Mouse (Mus musculus) stomach, embryonic 15.5 days (tissue): ENCODE measurements around the gene Zfp689. TPM values are rescaled to one million over a fixed set of nuclear protein-coding genes. Genes with fewer than 3 reads are reported as not detected.
"Not testable (repeated sequence)": the region's sequence is repeated elsewhere in the genome, so short reads cannot be mapped to it uniquely, and the experiment has no call there.

ENCODE experiments used
- ATAC-seq: fragments of 200-750 bp; cut with Nextera tagmentation; 2 replicates; pipeline ENCODE4 v1.8.0; 2017; ENCODE audit warnings: low read depth, moderate number of reproducible peaks, moderate TSS enrichment; ENCODE audit not compliant: insufficient read depth, low FRiP score
- H3K27ac ChIP-seq: fragments of 300-500 bp; sonication (generic); 2 replicates; pipeline ENCODE4 v1.5.1; 2015; ENCODE audit warnings: mild to moderate bottlenecking, inconsistent platforms
- H3K27me3 ChIP-seq: fragments of 300-500 bp; sonication (generic); replicated peaks from 2 replicates; pipeline ENCODE4 v1.6.1; 2015; ENCODE audit warnings: inconsistent platforms
- H3K36me3 ChIP-seq: fragments of 300-500 bp; sonication (generic); 2 replicates; pipeline ENCODE4 v1.6.1; 2015; ENCODE audit warnings: inconsistent platforms
- H3K4me1 ChIP-seq: fragments of 300-500 bp; sonication (generic); 2 replicates; pipeline ENCODE4 v1.6.1; 2015; ENCODE audit warnings: inconsistent platforms
- H3K4me2 ChIP-seq: fragments of 300-500 bp; sonication (generic); 2 replicates; pipeline ENCODE4 v1.6.1; 2015; ENCODE audit warnings: mild to moderate bottlenecking, inconsistent platforms
- H3K4me3 ChIP-seq: fragments of 300-500 bp; sonication (generic); replicated peaks from 2 replicates; pipeline ENCODE4 v1.5.1; 2015; ENCODE audit warnings: inconsistent platforms
- H3K9ac ChIP-seq: fragments of 300-500 bp; sonication (generic); 2 replicates; pipeline ENCODE4 v1.6.1; 2015; ENCODE audit warnings: inconsistent platforms
- H3K9me3 ChIP-seq: fragments of 300-500 bp; sonication (generic); 2 replicates; pipeline ENCODE4 v1.6.1; 2016; ENCODE audit warnings: inconsistent platforms
- WGBS: fragments of 180-500 bp; shearing (Covaris S2); methylation state at CpG from one replicate; pipeline ENCODE4 v1.1.7; 2015; 5-methylcytosine and 5-hydroxymethylcytosine counted together
- polyA plus RNA-seq: library from polyadenylated mRNA; unstranded; fragments of >200 nt; fragmentation: Nextera tagmentation; extraction: Ambion mirVana; gene quantifications from 2 replicates; pipeline ENCODE4 v1.2.1, GENCODE M21; 2015

Zfp689 gene
- polyA plus RNA-seq, 1 experiment from 2014 or later = 5.7 TPM

GRCm38 (mm10) chr7:127466606-127467005 lies 17.6 kb upstream of the Zfp689 start:
- H3K9me3 ChIP-seq = no peaks in the 10 kb centered on the region
- H3K27me3 ChIP-seq = no peaks in the 10 kb centered on the region
- H3K9ac ChIP-seq = no peak overlapping the region
- no peak overlapping the region for H3K27ac ChIP-seq
- H3K36me3 ChIP-seq = peaks cover 12% of the 10 kb centered on the region
- no peak for ATAC-seq
- 92% methylated on average over 4 of the region's 4 CpGs for WGBS
- H3K4me3 ChIP-seq = no peak overlapping the region
- 0 out of 2 replicates have a peak, but pooled peaks cover 4% of the 10 kb centered on the region for H3K4me1 ChIP-seq
- no peak overlapping the region for H3K4me2 ChIP-seq

GRCm38 (mm10) chr7:127465670-127466069 lies 16.7 kb upstream of the Zfp689 start:
- not testable (repeated sequence) for H3K4me3 ChIP-seq, H3K9ac ChIP-seq, H3K27me3 ChIP-seq, H3K27ac ChIP-seq, ATAC-seq, H3K9me3 ChIP-seq, H3K4me2 ChIP-seq, H3K4me1 ChIP-seq
- WGBS = 92% methylated on average over 2 of the region's 2 CpGs
- peaks cover 17% of the 10 kb centered on the region for H3K36me3 ChIP-seq

- Histone ChIP-seq H3K27me3 (no peaks in the 10 kb centered on the region), H3K4me1 (0 out of 2 replicates have a peak, but pooled peaks cover 4% of the 10 kb centered on the region), H3K36me3 (peaks cover 18% of the 10 kb centered on the region), H3K9ac (no peak overlapping the region), H3K4me2 (no peak overlapping the region), H3K9me3 (no peaks in the 10 kb centered on the region), H3K4me3 (no peak overlapping the region), H3K27ac (no peak overlapping the region)
- 95% methylated on average over 3 of the region's 3 CpGs for WGBS
- no peak for ATAC-seq
These were observed 16.2 kb upstream of the Zfp689 start for GRCm38 (mm10) chr7:127465191-127465590.

- 97% methylated on average over 8 of the region's 8 CpGs for WGBS
- H3K27ac ChIP-seq, H3K9me3 ChIP-seq, ATAC-seq, H3K9ac ChIP-seq, H3K4me1 ChIP-seq, H3K27me3 ChIP-seq, H3K4me3 ChIP-seq, H3K4me2 ChIP-seq: not testable (repeated sequence)
- H3K36me3 ChIP-seq = peaks cover 39% of the 10 kb centered on the region
These were observed 10.4 kb upstream of the Zfp689 start, which contains the start of gene Prr14 for GRCm38 (mm10) chr7:127459311-127459710. TSS of gene Prr14 (plus strand) at chr7:127459611.

GRCm38 (mm10) chr7:127458371-127459122 lies 9.6 kb upstream of the Zfp689 start:
- not testable (repeated sequence) for H3K27me3 ChIP-seq, ATAC-seq, H3K4me3 ChIP-seq, H3K9me3 ChIP-seq, H3K9ac ChIP-seq, H3K27ac ChIP-seq, H3K4me2 ChIP-seq, H3K4me1 ChIP-seq
- peaks cover 35% of the 10 kb centered on the region for H3K36me3 ChIP-seq
- 84% methylated on average over 3 of the region's 3 CpGs for WGBS

GRCm38 (mm10) chr7:127454905-127455304 lies 5.9 kb upstream of the Zfp689 start:
- no peak for ATAC-seq
- Histone ChIP-seq H3K27ac (no peak overlapping the region), H3K4me2 (no peak overlapping the region), H3K27me3 (no peaks in the 10 kb centered on the region), H3K9ac (no peak overlapping the region), H3K4me3 (no peak overlapping the region), H3K36me3 (peaks cover 38% of the 10 kb centered on the region), H3K4me1 (peaks cover 19% of the 10 kb centered on the region), H3K9me3 (no peaks in the 10 kb centered on the region)
- 84% methylated on average over 7 of the region's 7 CpGs for WGBS

- H3K27me3 ChIP-seq = no peaks in the 10 kb centered on the region
- no peak for ATAC-seq
- peaks cover 34% of the 10 kb centered on the region for H3K36me3 ChIP-seq
- 98% methylated on average over 2 of the region's 2 CpGs for WGBS
- no peak overlapping the region for H3K4me3 ChIP-seq
- H3K27ac ChIP-seq = no peak overlapping the region
- H3K9me3 ChIP-seq = no peaks in the 10 kb centered on the region
- no peak overlapping the region for H3K9ac ChIP-seq
- H3K4me2 ChIP-seq = no peak overlapping the region
- peaks cover 21% of the 10 kb centered on the region for H3K4me1 ChIP-seq
These were observed 4.1 kb upstream of the Zfp689 start for GRCm38 (mm10) chr7:127453056-127453455.

- H3K4me1 ChIP-seq = peaks cover 21% of the 10 kb centered on the region
- H3K9ac ChIP-seq = no peak overlapping the region
- WGBS = 82% methylated on average over 7 of the region's 7 CpGs
- no peaks in the 10 kb centered on the region for H3K27me3 ChIP-seq
- H3K36me3 ChIP-seq = peaks cover 21% of the 10 kb centered on the region; the same call in 1 of the 2 replicates
- no peaks in the 10 kb centered on the region for H3K9me3 ChIP-seq
- H3K27ac ChIP-seq = no peak overlapping the region
- H3K4me3 ChIP-seq = peak overlapping the region; percentile 89
- ATAC-seq = no peak
- H3K4me2 ChIP-seq = peak overlapping the region; percentile 64
These were observed 1.0 kb upstream of the Zfp689 start for GRCm38 (mm10) chr7:127449966-127450365.

- no peak for ATAC-seq
- peaks cover 20% of the 10 kb centered on the region for H3K36me3 ChIP-seq
- H3K27me3 ChIP-seq = no peaks in the 10 kb centered on the region
- no peak overlapping the region for H3K4me2 ChIP-seq
- no peak overlapping the region for H3K4me3 ChIP-seq
- 88% methylated on average over 20 of the region's 20 CpGs for WGBS
- H3K4me1 ChIP-seq = no peaks in the 10 kb centered on the region
- no peak overlapping the region for H3K27ac ChIP-seq
- H3K9ac ChIP-seq = no peak overlapping the region
- no peaks in the 10 kb centered on the region for H3K9me3 ChIP-seq
These were observed 5.0 kb downstream of the Zfp689 start for GRCm38 (mm10) chr7:127443976-127444375.

- no peak overlapping the region for H3K9ac ChIP-seq
- no peak for ATAC-seq
- no peak overlapping the region for H3K27ac ChIP-seq
- no peak overlapping the region for H3K4me2 ChIP-seq
- no peaks in the 10 kb centered on the region for H3K4me1 ChIP-seq
- no peaks in the 10 kb centered on the region for H3K27me3 ChIP-seq
- 88% methylated on average over 3 of the region's 3 CpGs for WGBS
- no peak overlapping the region for H3K4me3 ChIP-seq
- no peaks in the 10 kb centered on the region for H3K36me3 ChIP-seq
- H3K9me3 ChIP-seq = 0 out of 2 replicates have a peak, but pooled peaks cover 5% of the 10 kb centered on the region
These were observed 11.2 kb downstream of the Zfp689 start for GRCm38 (mm10) chr7:127437724-127438123.

- H3K9ac ChIP-seq = no peak overlapping the region
- H3K36me3 ChIP-seq = no peaks in the 10 kb centered on the region
- ATAC-seq = no peak
- H3K4me3 ChIP-seq = no peak overlapping the region
- 0 out of 2 replicates have a peak, but pooled peaks cover 5% of the 10 kb centered on the region for H3K9me3 ChIP-seq
- H3K4me2 ChIP-seq = no peak overlapping the region
- 80% methylated on average over 4 of the region's 4 CpGs for WGBS
- no peak overlapping the region for H3K27ac ChIP-seq
- H3K4me1 ChIP-seq = no peaks in the 10 kb centered on the region
- no peaks in the 10 kb centered on the region for H3K27me3 ChIP-seq
These were observed 13.8 kb downstream of the Zfp689 start for GRCm38 (mm10) chr7:127435206-127435605.

GRCm38 (mm10) chr7:127426354-127426753 lies 22.6 kb downstream of the Zfp689 start:
- H3K4me2 ChIP-seq = no peak overlapping the region
- no peak overlapping the region for H3K4me3 ChIP-seq
- no peaks in the 10 kb centered on the region for H3K36me3 ChIP-seq
- no peak overlapping the region for H3K9ac ChIP-seq
- no peak overlapping the region for H3K27ac ChIP-seq
- H3K27me3 ChIP-seq = no peaks in the 10 kb centered on the region
- peaks cover 1% of the 10 kb centered on the region for H3K4me1 ChIP-seq
- 63% methylated on average over 3 of the region's 3 CpGs for WGBS
- no peak for ATAC-seq
- H3K9me3 ChIP-seq = no peaks in the 10 kb centered on the region
